Mouse (Mus musculus) liver, adult 2 months (tissue): ENCODE data around the gene Gm49486.

Source experiments
- CTCF ChIP-seq: fragments of 200-500 bp; IDR thresholded peaks from 2 replicates; pipeline ENCODE4 v1.5.1; 2011; ENCODE audit warnings: low read depth, low read length, control low read depth
- POLR2A ChIP-seq: fragments of 200-500 bp; IDR thresholded peaks from 2 replicates; pipeline ENCODE4 v1.6.1; 2011; ENCODE audit warnings: low read length, control low read depth; ENCODE audit not compliant: insufficient read depth; ENCODE audit errors: extremely low read depth

GRCm38 (mm10) chr15:79268521-79268920 lies 39.3 kb downstream of the Gm49486 start:
- TF ChIP-seq CTCF (no peak), POLR2A (no peak)
